Mouse (Mus musculus): Measurements from ENCODE around the gene Desi2. TPM values are rescaled to one million over a fixed set of nuclear protein-coding genes. Genes with fewer than 3 reads are reported as not detected.
"Not testable (repeated sequence)": the region's sequence is repeated elsewhere in the genome, so short reads cannot be mapped to it uniquely, and the experiment has no call there.

Gene Desi2
- total RNA-seq, 4 experiments from 2014 or later: 15.2 to 18.2 (median 17.6) TPM

- DNase-seq (ENCODE audit: low spot score in 2 of 2): no peak
Observed at GRCm38 (mm10) chr1:178258821-178259220, 71.6 kb downstream of the Desi2 start.

GRCm38 (mm10) chr1:178265381-178265780, 78.2 kb downstream of the Desi2 start:
- not testable (repeated sequence) for DNase-seq (ENCODE audit: low spot score in 2 of 2)

- DNase-seq (ENCODE audit: low spot score in 2 of 2): no peak
Observed at GRCm38 (mm10) chr1:178270635-178271034, 83.4 kb downstream of the Desi2 start.

DNA sequence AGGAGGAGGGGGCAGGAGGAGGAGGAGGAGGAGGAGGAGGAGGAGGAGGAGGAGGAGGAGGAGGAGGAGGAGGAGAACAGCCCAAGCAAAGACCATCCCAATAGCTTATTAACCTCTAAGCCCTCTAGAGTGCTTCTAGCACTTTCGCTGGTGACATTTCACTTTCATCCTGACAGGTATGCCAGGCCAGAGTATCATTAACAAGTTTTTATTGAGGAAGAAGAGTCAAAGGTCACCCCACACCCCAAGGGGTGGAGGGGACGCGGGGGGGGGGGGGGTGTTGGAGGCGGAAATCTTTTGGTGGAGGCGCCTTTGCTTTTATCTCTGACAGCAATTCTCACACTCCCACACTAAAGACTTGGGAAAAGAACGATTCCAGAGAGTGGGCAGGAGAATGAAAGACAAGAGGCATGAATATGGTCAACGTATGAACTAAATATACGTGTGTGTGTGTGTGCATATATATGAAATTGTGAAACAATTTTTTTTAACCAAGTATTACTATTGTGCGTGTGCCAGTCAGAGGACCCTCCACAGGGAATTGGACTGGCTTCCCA, 88.0 kb downstream of the Desi2 start:
- no peak for DNase-seq (ENCODE audit: low spot score in 2 of 2)

GRCm38 (mm10) chr1:178275738-178276053, 88.5 kb downstream of the Desi2 start:
- DNase-seq (ENCODE audit: low spot score in 2 of 2): no peak

GRCm38 (mm10) chr1:178276054-178276911, 89.1 kb downstream of the Desi2 start:
- peak; percentile 33 to 69 for DNase-seq (ENCODE audit: low spot score in 2 of 2)

GRCm38 (mm10) chr1:178283314-178283713, 96.1 kb downstream of the Desi2 start:
- DNase-seq (ENCODE audit: low spot score in 2 of 2): not testable (repeated sequence)

GRCm38 (mm10) chr1:178283946-178284720, 96.9 kb downstream of the Desi2 start:
- DNase-seq (ENCODE audit: low spot score in 2 of 2): no peak

- no peak for DNase-seq (ENCODE audit: low spot score in 2 of 2)
Observed at GRCm38 (mm10) chr1:178287601-178288176, 100.5 kb downstream of the Desi2 start.

DNA sequence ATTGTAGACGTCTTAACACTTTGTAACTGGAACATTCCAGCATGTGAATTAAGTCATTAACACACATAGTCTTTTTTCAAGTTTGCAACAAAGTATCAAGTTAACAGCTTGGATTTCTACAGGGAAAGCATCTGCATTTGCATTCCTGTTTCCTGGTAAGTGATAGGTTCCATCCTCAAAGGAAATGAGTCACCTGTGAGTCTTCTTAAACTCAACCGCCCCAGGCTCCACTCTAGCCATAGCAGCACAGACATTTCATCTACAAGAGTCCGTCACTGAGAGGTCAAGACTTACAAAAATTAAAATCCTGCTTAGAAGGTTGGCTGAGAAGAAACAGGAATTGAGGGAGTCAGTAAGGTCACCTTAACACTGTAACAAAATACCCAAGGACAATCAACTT, 104.5 kb downstream of the Desi2 start:
- no peak for DNase-seq (ENCODE audit: low spot score in 2 of 2)

DNA sequence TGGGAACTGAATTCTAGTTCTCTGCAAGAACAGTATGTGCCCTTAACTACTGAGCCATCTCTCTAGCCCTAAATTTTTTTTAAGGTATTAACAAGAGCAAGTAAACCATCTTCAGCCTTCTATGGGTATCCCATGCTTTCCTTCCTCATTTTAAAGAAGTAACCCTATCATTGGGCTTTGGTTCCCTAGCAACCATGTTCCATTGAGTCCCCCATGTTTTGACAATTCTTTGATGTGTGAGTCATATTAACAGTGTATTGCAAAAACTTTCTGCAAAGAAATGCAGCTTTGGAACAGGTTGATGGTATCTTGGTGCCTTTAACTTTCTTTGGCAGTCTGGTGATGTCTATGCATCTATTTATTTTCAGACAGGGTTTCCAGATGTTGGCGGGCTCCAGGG, 106.8 kb downstream of the Desi2 start:
- DNase-seq (ENCODE audit: low spot score in 2 of 2): no peak

- not testable (repeated sequence) for DNase-seq (ENCODE audit: low spot score in 2 of 2)
Observed at GRCm38 (mm10) chr1:178301261-178301660, 114.0 kb downstream of the Desi2 start.

- DNase-seq (ENCODE audit: low spot score in 2 of 2): peak; percentile 44 to 85
Observed at GRCm38 (mm10) chr1:178303425-178303824, 116.2 kb downstream of the Desi2 start.

Other genes starting within 250 kb of the Desi2 start
- 1 to 10 TPM; 5.6 to 7.0 (median 6.7) TPM for gene Catspere2, start 204.0 kb upstream of the Desi2 start, total RNA-seq (2022)
- 10 to 100 TPM; 28.6 to 37.8 (median 30.5) TPM for gene Cox20, start 131.7 kb downstream of the Desi2 start, total RNA-seq (2022)
- 100 to 1,000 TPM; 391 to 465 (median 433) TPM for gene Hnrnpu, start 150.4 kb downstream of the Desi2 start, total RNA-seq (2022)
- gene Efcab2, start 218.7 kb downstream of the Desi2 start, total RNA-seq (2022): 10 to 100 TPM; 11.3 to 12.4 (median 11.5) TPM

All from layer of hippocampus, adult 8-10 months (tissue).